Mouse (Mus musculus) forebrain, embryonic 14.5 days (tissue): ENCODE measurements around the gene Grik5. TPM values are rescaled to one million over a fixed set of nuclear protein-coding genes. Genes with fewer than 3 reads are reported as not detected.

Source experiments
- ATAC-seq: fragments of 200-750 bp; cut with Nextera tagmentation; 2 replicates; pipeline ENCODE4 v1.8.0; 2017; ENCODE audit warnings: mild to moderate bottlenecking, moderate library complexity
- DNase-seq: peaks from one replicate; pipeline ENCODE4 v3.0.0-alpha.2; 2015; ENCODE audit warnings: low spot score
- H3K27ac ChIP-seq: fragments of 300-500 bp; sonication (generic); 2 replicates; pipeline ENCODE4 v1.5.1; 2014; ENCODE audit warnings: low read depth, mild to moderate bottlenecking, control low read depth, low read length, moderate library complexity
- H3K27me3 ChIP-seq: fragments of 300-500 bp; sonication (generic); replicated peaks from 2 replicates; pipeline ENCODE4 v1.6.1; 2014; ENCODE audit warnings: low read length, control low read depth, mixed read lengths; ENCODE audit not compliant: control insufficient read depth, insufficient read depth
- H3K36me3 ChIP-seq: fragments of 300-500 bp; sonication (generic); 2 replicates; pipeline ENCODE4 v1.6.1; 2014; ENCODE audit warnings: low read length, control low read depth; ENCODE audit not compliant: control insufficient read depth, insufficient read depth
- H3K4me1 ChIP-seq: fragments of 300-500 bp; sonication (generic); 2 replicates; pipeline ENCODE4 v1.6.1; 2014; ENCODE audit warnings: antibody characterized with exemption, low read length, control low read depth; ENCODE audit not compliant: control insufficient read depth, insufficient read depth
- H3K4me2 ChIP-seq: fragments of 300-500 bp; sonication (generic); 2 replicates; pipeline ENCODE4 v1.6.1; 2014; ENCODE audit warnings: mild to moderate bottlenecking, control low read depth, low read length
- H3K4me3 ChIP-seq: fragments of 300-500 bp; sonication (generic); 2 replicates; pipeline ENCODE4 v1.5.1; 2014; ENCODE audit warnings: low read depth, low read length, control low read depth
- H3K9ac ChIP-seq: fragments of 300-500 bp; sonication (generic); 2 replicates; pipeline ENCODE4 v1.6.1; 2014; ENCODE audit warnings: mild to moderate bottlenecking, low read length, control low read depth, moderate library complexity
- H3K9me3 ChIP-seq: fragments of 300-500 bp; sonication (generic); replicated peaks from 2 replicates; pipeline ENCODE4 v1.6.1; 2016; ENCODE audit warnings: low read length, control low read depth, mixed read lengths; ENCODE audit not compliant: control insufficient read depth
- whole genome bisulfite sequencing: fragments of 180-500 bp; shearing (Covaris S2); extraction: QIAGEN DNeasy Blood & Tissue Kit; methylation state at CpG from one replicate; pipeline ENCODE4 v1.1.7; 2014; 5-methylcytosine and 5-hydroxymethylcytosine counted together
- microRNA-seq: library from miRNA; unstranded; fragments of <30 nt; microRNA quantifications from one replicate; pipeline ENCODE4, GENCODE M21; 2016
- polyA plus RNA-seq: library from polyadenylated mRNA; unstranded; fragments of >200 nt; fragmentation: Nextera tagmentation; extraction: Ambion mirVana; gene quantifications from 2 replicates; pipeline ENCODE4 v1.2.1, GENCODE M21; 2014

Gene Grik5
- polyA plus RNA-seq, 1 experiment from 2014 or later: 11.2 TPM

GRCm38 (mm10) chr7:24967966-24968365 lies 104.2 kb downstream of the Grik5 start:
- peaks cover 4% of the 10 kb centered on the region; the same call in 1 of the 2 replicates for H3K36me3 ChIP-seq
- no peaks in the 10 kb centered on the region for H3K27me3 ChIP-seq
- H3K9ac ChIP-seq: no peak overlapping the region
- ATAC-seq: no peak
- no peaks in the 10 kb centered on the region for H3K9me3 ChIP-seq
- peaks cover 4% of the 10 kb centered on the region; the same call in 1 of the 2 replicates for H3K4me1 ChIP-seq
- no peak for DNase-seq
- WGBS: 87% methylated on average over 8 of the region's 8 CpGs
- no peak overlapping the region for H3K4me2 ChIP-seq
- no peak overlapping the region for H3K27ac ChIP-seq
- H3K4me3 ChIP-seq: no peak overlapping the region

DNA sequence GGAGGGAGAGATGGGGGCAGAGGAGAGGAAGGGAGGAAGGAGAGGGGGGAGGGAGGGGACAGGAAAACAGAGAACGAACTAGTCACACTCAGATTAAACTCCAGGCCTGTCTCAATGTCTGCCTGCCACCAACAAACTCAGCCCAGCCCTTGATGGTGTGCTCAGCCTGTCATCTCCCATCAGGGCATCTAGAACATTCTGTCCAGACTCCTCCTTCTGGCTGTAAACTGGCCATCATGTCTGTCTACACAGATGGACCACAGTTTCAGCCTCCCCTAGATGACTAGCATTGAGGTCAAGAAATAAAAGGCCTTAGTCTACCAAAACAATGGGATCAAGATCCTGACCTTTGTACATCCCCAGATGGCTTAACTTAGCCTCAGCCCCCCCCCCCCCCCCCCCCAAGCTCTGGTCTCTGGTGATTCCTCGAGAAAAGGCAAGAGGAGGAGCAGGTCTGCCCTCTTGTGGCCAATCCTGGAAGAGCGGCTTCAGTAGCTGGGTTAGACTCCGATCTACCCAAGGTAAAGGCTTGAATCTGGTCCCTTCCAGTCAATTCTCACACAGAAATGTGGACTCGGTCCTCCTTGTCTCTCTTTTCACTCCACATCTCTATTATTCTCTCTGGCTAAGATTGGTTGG lies 107.1 kb downstream of the Grik5 start:
- Histone ChIP-seq H3K36me3 (peaks cover 4% of the 10 kb centered on the region; the same call in 1 of the 2 replicates), H3K27ac (no peak overlapping the region), H3K9me3 (no peaks in the 10 kb centered on the region), H3K4me3 (no peak overlapping the region), H3K4me2 (no peak overlapping the region), H3K9ac (no peak overlapping the region), H3K27me3 (no peaks in the 10 kb centered on the region), H3K4me1 (no peaks in the 10 kb centered on the region)
- 17% methylated on average over 5 of the region's 5 CpGs for WGBS
- DNase-seq (peak; percentile 83), ATAC-seq (0 out of 2 replicates have a peak, but pooled peaks have one; percentile 40)

DNA sequence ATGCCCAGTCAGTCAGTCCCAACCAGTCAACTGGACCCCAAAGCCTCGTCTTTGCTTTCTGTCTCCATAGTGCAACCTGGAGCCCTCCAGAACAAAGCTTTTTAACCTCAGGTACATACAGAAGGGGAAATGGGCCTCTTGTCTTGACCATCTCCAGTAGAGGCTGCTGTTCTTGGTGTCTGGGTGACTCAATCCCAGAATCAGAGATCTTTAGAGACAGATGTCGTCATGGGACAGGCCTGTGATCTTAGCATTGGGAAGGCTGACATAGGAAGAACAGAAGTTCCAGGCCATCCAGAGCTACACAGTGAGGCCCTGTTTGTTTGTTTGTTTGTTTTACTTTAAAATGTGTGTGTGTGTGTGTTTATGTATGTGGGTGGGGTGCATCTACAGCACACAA lies 107.9 kb downstream of the Grik5 start:
- H3K9ac ChIP-seq: no peak overlapping the region
- WGBS: 83% methylated on average over 2 of the region's 2 CpGs
- no peak for ATAC-seq
- no peaks in the 10 kb centered on the region for H3K27me3 ChIP-seq
- H3K27ac ChIP-seq: no peak overlapping the region
- DNase-seq: no peak
- no peak overlapping the region for H3K4me2 ChIP-seq
- no peaks in the 10 kb centered on the region for H3K4me1 ChIP-seq
- H3K9me3 ChIP-seq: no peaks in the 10 kb centered on the region
- no peaks in the 10 kb centered on the region for H3K36me3 ChIP-seq
- H3K4me3 ChIP-seq: no peak overlapping the region

Small RNA genes lying within 50 kb of the gene (microRNA-seq; reads per million reads assigned to microRNA genes)
- 0.53 reads per million for gene Mir6537
- gene Mir7046: 0.53 reads per million
- 0.79 reads per million for gene Mir7047

Other genes starting within 250 kb of the Grik5 start
- gene Gm9844, start 210.1 kb downstream of the Grik5 start, polyA plus RNA-seq: 36.6 and 42.2 TPM in 2 replicates
- gene Lypd4, start 202.4 kb downstream of the Grik5 start, polyA plus RNA-seq: not detected in 2 replicates
- not detected in 2 replicates for gene Dmrtc2, start 202.3 kb downstream of the Grik5 start, polyA plus RNA-seq
- gene Rps19, start 188.0 kb downstream of the Grik5 start, polyA plus RNA-seq: 1,541 and 2,138 TPM in 2 replicates
- not detected in 2 replicates for gene Cd79a, start 175.0 kb downstream of the Grik5 start, polyA plus RNA-seq
- 26.9 and 41.3 TPM in 2 replicates for gene Arhgef1, start 169.4 kb downstream of the Grik5 start, polyA plus RNA-seq
- 0.70 and 1.1 TPM in 2 replicates for gene Gm4881, start 127.9 kb downstream of the Grik5 start, polyA plus RNA-seq
- 240 and 248 TPM in 2 replicates for gene Rabac1, start 99.6 kb downstream of the Grik5 start, polyA plus RNA-seq
- 122 and 183 TPM in 2 replicates for gene Atp1a3, start 66.4 kb downstream of the Grik5 start, polyA plus RNA-seq
- gene Zfp574, start 221 bp upstream of the Grik5 start, polyA plus RNA-seq: 18.9 and 28.4 TPM in 2 replicates
- gene Pou2f2, start 107.4 kb upstream of the Grik5 start, polyA plus RNA-seq: 15.5 and 21.1 TPM in 2 replicates
- gene Dedd2, start 148.3 kb upstream of the Grik5 start, polyA plus RNA-seq: 10.8 and 12.5 TPM in 2 replicates
- gene Zfp526, start 149.1 kb upstream of the Grik5 start, polyA plus RNA-seq: 2.3 and 2.8 TPM in 2 replicates
- 20.2 and 20.5 TPM in 2 replicates for gene Gsk3a, start 165.5 kb upstream of the Grik5 start, polyA plus RNA-seq
- 7.7 and 8.2 TPM in 2 replicates for gene Erf, start 178.4 kb upstream of the Grik5 start, polyA plus RNA-seq
- 37.4 and 38.7 TPM in 2 replicates for gene Cic, start 195.4 kb upstream of the Grik5 start, polyA plus RNA-seq
- gene Pafah1b3, start 225.6 kb upstream of the Grik5 start, polyA plus RNA-seq: 574 and 635 TPM in 2 replicates
- gene Prr19, start 229.1 kb upstream of the Grik5 start, polyA plus RNA-seq: 1.8 and 2.2 TPM in 2 replicates
- gene Tmem145, start 233.8 kb upstream of the Grik5 start, polyA plus RNA-seq: 14.5 and 25.5 TPM in 2 replicates
- gene Megf8, start 244.8 kb upstream of the Grik5 start, polyA plus RNA-seq: 13.3 and 17.5 TPM in 2 replicates